Mouse (Mus musculus): ENCODE measurements around the gene Srbd1. TPM values are rescaled to one million over a fixed set of nuclear protein-coding genes. Genes with fewer than 3 reads are reported as not detected.

The Srbd1 gene
- polyA plus RNA-seq, 1 experiment from 2014 or later: 18.4 TPM

DNA sequence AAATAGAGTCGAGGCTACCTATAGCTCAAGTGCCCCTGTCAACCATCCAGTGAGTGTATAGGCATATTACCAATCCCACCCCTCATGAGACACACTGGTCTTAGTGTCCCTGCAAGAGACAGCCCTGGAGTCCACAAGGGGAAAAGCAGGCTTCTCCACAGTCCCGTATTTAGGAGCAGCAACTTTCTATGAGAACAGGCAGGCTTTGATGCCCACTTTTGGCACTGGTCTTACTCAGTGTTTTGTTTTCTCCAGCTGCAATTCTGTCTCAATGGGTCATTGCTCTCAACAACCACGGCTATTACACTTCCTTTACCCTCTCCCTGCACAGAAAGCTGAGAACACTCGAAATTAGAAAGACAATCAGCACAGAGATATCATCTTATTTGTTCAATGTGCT is 157.4 kb downstream of the Srbd1 start:
- WGBS: 56% methylated on average over 4 of the region's 4 CpGs
- Histone ChIP-seq H3K36me3 (ENCODE audit: control insufficient read depth, insufficient read depth, low read length) (no peaks in the 10 kb centered on the region), H3K27ac (ENCODE audit: low read length) (no peak overlapping the region), H3K4me3 (ENCODE audit: low read length) (no peak overlapping the region), H3K27me3 (ENCODE audit: control insufficient read depth, insufficient read depth, low read depth, low read length) (no peaks in the 10 kb centered on the region), H3K9ac (ENCODE audit: low read length) (no peak overlapping the region), H3K9me3 (ENCODE audit: control insufficient read depth, low read length) (no peaks in the 10 kb centered on the region), H3K4me2 (ENCODE audit: low read depth, low read length) (no peak overlapping the region), H3K4me1 (replicated peaks; ENCODE audit: control insufficient read depth, insufficient read depth, low read length) (peaks cover 2% of the 10 kb centered on the region; the same call in 1 of the 2 replicates)
- ATAC-seq (ENCODE audit: low read depth): no peak

DNA sequence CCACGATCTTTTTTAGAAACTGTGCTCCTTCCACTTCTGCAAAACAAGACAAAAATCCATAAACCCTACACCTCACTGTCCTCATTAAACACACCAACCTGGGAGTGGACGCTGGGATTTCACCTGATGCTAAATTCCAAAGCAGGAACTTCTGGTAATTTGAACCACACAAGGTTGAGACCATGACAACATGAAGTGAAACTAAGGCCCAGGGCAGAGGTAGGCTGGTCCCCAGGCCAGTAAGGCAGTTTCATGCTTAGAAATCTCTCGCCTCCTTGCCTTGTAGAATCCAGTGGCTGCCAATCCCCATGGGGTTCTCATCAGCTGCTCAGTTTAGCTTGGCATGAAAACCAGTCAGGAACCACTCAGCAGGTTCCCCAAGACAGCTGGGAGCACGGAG is 158.4 kb downstream of the Srbd1 start:
- no peak overlapping the region for H3K27ac ChIP-seq (ENCODE audit: low read length)

GRCm38 (mm10) chr17:85986181-85986580 is 158.8 kb downstream of the Srbd1 start:
- WGBS: 73% methylated on average over 2 of the region's 2 CpGs
- no peak overlapping the region for H3K9ac ChIP-seq (ENCODE audit: low read length)
- peaks cover 2% of the 10 kb centered on the region; the same call in 1 of the 2 replicates for H3K4me1 ChIP-seq (replicated peaks; ENCODE audit: control insufficient read depth, insufficient read depth, low read length)
- no peaks in the 10 kb centered on the region for H3K36me3 ChIP-seq (ENCODE audit: control insufficient read depth, insufficient read depth, low read length)
- H3K27ac ChIP-seq (ENCODE audit: low read length): no peak overlapping the region
- H3K4me2 ChIP-seq (ENCODE audit: low read depth, low read length): no peak overlapping the region
- H3K27me3 ChIP-seq (ENCODE audit: control insufficient read depth, insufficient read depth, low read depth, low read length): no peaks in the 10 kb centered on the region
- H3K4me3 ChIP-seq (ENCODE audit: low read length): no peak overlapping the region
- no peaks in the 10 kb centered on the region for H3K9me3 ChIP-seq (ENCODE audit: control insufficient read depth, low read length)
- ATAC-seq (ENCODE audit: low read depth): no peak

More for the DNA sequence above, 158.4 kb downstream of the Srbd1 start:
- Histone ChIP-seq H3K4me3 (ENCODE audit: low read length) (no peak overlapping the region), H3K9ac (ENCODE audit: low read length) (no peak overlapping the region), H3K27me3 (ENCODE audit: control insufficient read depth, insufficient read depth, low read depth, low read length) (no peaks in the 10 kb centered on the region), H3K9me3 (ENCODE audit: control insufficient read depth, low read length) (no peaks in the 10 kb centered on the region), H3K36me3 (ENCODE audit: control insufficient read depth, insufficient read depth, low read length) (no peaks in the 10 kb centered on the region), H3K4me2 (ENCODE audit: low read depth, low read length) (no peak overlapping the region), H3K4me1 (replicated peaks; ENCODE audit: control insufficient read depth, insufficient read depth, low read length) (peaks cover 2% of the 10 kb centered on the region; the same call in 1 of the 2 replicates)
- no peak for ATAC-seq (ENCODE audit: low read depth)
- 64% methylated on average over 4 of the region's 4 CpGs for WGBS

GRCm38 (mm10) chr17:85985131-85985530 is 159.8 kb downstream of the Srbd1 start:
- Histone ChIP-seq H3K36me3 (ENCODE audit: control insufficient read depth, insufficient read depth, low read length) (no peaks in the 10 kb centered on the region), H3K9ac (ENCODE audit: low read length) (no peak overlapping the region), H3K4me1 (replicated peaks; ENCODE audit: control insufficient read depth, insufficient read depth, low read length) (peaks cover 2% of the 10 kb centered on the region; the same call in 1 of the 2 replicates), H3K27ac (ENCODE audit: low read length) (no peak overlapping the region), H3K9me3 (ENCODE audit: control insufficient read depth, low read length) (no peaks in the 10 kb centered on the region), H3K27me3 (ENCODE audit: control insufficient read depth, insufficient read depth, low read depth, low read length) (no peaks in the 10 kb centered on the region), H3K4me3 (ENCODE audit: low read length) (no peak overlapping the region), H3K4me2 (ENCODE audit: low read depth, low read length) (no peak overlapping the region)
- 58% methylated on average over 11 of the region's 11 CpGs for WGBS
- no peak for ATAC-seq (ENCODE audit: low read depth)

GRCm38 (mm10) chr17:85982271-85982670 is 162.7 kb downstream of the Srbd1 start:
- Histone ChIP-seq H3K36me3 (ENCODE audit: control insufficient read depth, insufficient read depth, low read length) (no peaks in the 10 kb centered on the region), H3K4me2 (ENCODE audit: low read depth, low read length) (no peak overlapping the region), H3K4me3 (ENCODE audit: low read length) (no peak overlapping the region), H3K9me3 (ENCODE audit: control insufficient read depth, low read length) (no peaks in the 10 kb centered on the region), H3K9ac (ENCODE audit: low read length) (no peak overlapping the region), H3K4me1 (replicated peaks; ENCODE audit: control insufficient read depth, insufficient read depth, low read length) (no peaks in the 10 kb centered on the region), H3K27me3 (ENCODE audit: control insufficient read depth, insufficient read depth, low read depth, low read length) (no peaks in the 10 kb centered on the region), H3K27ac (ENCODE audit: low read length) (no peak overlapping the region)
- 90% methylated on average over 4 of the region's 4 CpGs for WGBS
- ATAC-seq (ENCODE audit: low read depth): no peak

GRCm38 (mm10) chr17:85981869-85982268 is 163.1 kb downstream of the Srbd1 start:
- no peak for ATAC-seq (ENCODE audit: low read depth)
- WGBS: 83% methylated on average over 3 of the region's 3 CpGs

DNA sequence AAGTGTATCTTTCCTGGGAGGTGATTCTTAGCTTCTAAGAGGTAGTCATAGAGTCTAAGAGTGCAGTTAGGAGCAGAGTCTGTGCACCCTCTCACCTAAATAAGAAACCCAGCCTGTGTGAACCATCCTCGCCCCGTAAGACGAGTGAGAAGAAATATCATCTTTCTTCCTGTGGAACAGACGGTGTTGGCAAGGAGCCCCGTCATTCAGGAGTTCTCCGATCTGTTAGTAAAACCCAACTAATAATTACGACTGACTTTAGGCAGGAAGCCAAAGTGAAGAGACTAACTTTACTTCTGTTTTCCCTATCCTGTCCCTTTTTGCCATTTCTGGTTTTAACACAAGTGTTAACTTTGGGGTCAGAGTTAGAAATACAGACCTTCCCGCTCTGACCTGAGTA is 166.1 kb downstream of the Srbd1 start:
- Histone ChIP-seq H3K4me3 (ENCODE audit: low read length) (no peak overlapping the region), H3K4me1 (replicated peaks; ENCODE audit: control insufficient read depth, insufficient read depth, low read length) (no peaks in the 10 kb centered on the region), H3K27me3 (ENCODE audit: control insufficient read depth, insufficient read depth, low read depth, low read length) (no peaks in the 10 kb centered on the region), H3K27ac (ENCODE audit: low read length) (no peak overlapping the region), H3K9ac (ENCODE audit: low read length) (no peak overlapping the region), H3K36me3 (ENCODE audit: control insufficient read depth, insufficient read depth, low read length) (no peaks in the 10 kb centered on the region), H3K4me2 (ENCODE audit: low read depth, low read length) (no peak overlapping the region), H3K9me3 (ENCODE audit: control insufficient read depth, low read length) (no peaks in the 10 kb centered on the region)
- no peak for ATAC-seq (ENCODE audit: low read depth)
- 45% methylated on average over 8 of the region's 8 CpGs for WGBS

More at GRCm38 (mm10) chr17:85981869-85982268, 163.1 kb downstream of the Srbd1 start:
- Histone ChIP-seq H3K4me3 (ENCODE audit: low read length) (no peak overlapping the region), H3K27me3 (ENCODE audit: control insufficient read depth, insufficient read depth, low read depth, low read length) (no peaks in the 10 kb centered on the region), H3K36me3 (ENCODE audit: control insufficient read depth, insufficient read depth, low read length) (no peaks in the 10 kb centered on the region), H3K4me1 (replicated peaks; ENCODE audit: control insufficient read depth, insufficient read depth, low read length) (no peaks in the 10 kb centered on the region), H3K4me2 (ENCODE audit: low read depth, low read length) (no peak overlapping the region), H3K27ac (ENCODE audit: low read length) (no peak overlapping the region), H3K9ac (ENCODE audit: low read length) (no peak overlapping the region), H3K9me3 (ENCODE audit: control insufficient read depth, low read length) (no peaks in the 10 kb centered on the region)

GRCm38 (mm10) chr17:85975077-85975476 is 169.9 kb downstream of the Srbd1 start:
- H3K4me1 ChIP-seq (replicated peaks; ENCODE audit: control insufficient read depth, insufficient read depth, low read length): no peaks in the 10 kb centered on the region
- H3K9me3 ChIP-seq (ENCODE audit: control insufficient read depth, low read length): no peaks in the 10 kb centered on the region
- H3K27ac ChIP-seq (ENCODE audit: low read length): no peak overlapping the region
- H3K36me3 ChIP-seq (ENCODE audit: control insufficient read depth, insufficient read depth, low read length): no peaks in the 10 kb centered on the region
- H3K4me2 ChIP-seq (ENCODE audit: low read depth, low read length): no peak overlapping the region
- H3K9ac ChIP-seq (ENCODE audit: low read length): no peak overlapping the region
- no peak for ATAC-seq (ENCODE audit: low read depth)
- no peaks in the 10 kb centered on the region for H3K27me3 ChIP-seq (ENCODE audit: control insufficient read depth, insufficient read depth, low read depth, low read length)
- H3K4me3 ChIP-seq (ENCODE audit: low read length): no peak overlapping the region
- WGBS: 39% methylated on average over 5 of the region's 5 CpGs

DNA sequence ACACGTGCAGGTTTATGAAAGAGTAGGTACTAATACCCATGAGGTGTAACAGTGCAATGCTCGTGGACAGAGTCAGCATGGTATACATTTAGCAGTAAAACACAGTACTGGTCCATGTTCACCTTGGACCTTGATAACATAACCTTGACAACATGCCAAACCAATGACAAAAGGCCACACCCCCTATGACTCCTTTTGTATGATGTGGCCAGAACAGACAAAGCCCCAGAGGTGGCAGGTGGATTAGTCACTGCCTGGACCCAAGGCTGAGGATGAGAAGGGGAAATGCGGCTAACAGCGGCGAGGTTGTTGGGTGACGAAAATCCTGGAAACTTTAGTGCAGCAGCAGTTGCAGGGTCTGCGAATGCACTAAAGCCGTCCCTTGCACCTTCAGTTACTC is 170.4 kb downstream of the Srbd1 start:
- Histone ChIP-seq H3K27me3 (ENCODE audit: control insufficient read depth, insufficient read depth, low read depth, low read length) (no peaks in the 10 kb centered on the region), H3K27ac (ENCODE audit: low read length) (no peak overlapping the region), H3K4me1 (replicated peaks; ENCODE audit: control insufficient read depth, insufficient read depth, low read length) (no peaks in the 10 kb centered on the region), H3K9ac (ENCODE audit: low read length) (no peak overlapping the region), H3K36me3 (ENCODE audit: control insufficient read depth, insufficient read depth, low read length) (no peaks in the 10 kb centered on the region), H3K4me2 (ENCODE audit: low read depth, low read length) (no peak overlapping the region), H3K4me3 (ENCODE audit: low read length) (no peak overlapping the region), H3K9me3 (ENCODE audit: control insufficient read depth, low read length) (no peaks in the 10 kb centered on the region)
- 81% methylated on average over 8 of the region's 8 CpGs for WGBS
- no peak for ATAC-seq (ENCODE audit: low read depth)

DNA sequence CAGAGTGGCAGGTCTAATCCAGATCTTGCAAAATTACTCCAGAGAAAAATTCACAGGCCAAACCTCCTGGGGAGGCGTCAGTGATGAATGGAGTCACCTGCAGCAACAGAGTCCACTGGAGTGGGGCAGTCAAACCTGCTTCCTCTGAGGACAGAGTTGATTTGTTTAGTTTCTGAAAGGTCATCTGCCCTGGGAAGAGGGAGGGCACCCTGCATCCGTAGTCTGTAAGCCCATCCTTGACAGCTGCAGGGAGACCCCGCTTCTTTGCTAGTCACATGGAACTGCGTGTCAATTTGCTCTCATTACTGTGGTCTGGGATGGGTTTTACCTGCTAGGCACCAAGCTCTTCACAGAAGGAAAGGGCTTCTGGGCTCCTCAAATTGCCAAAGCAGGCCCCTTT is 173.9 kb downstream of the Srbd1 start:
- no peaks in the 10 kb centered on the region for H3K27me3 ChIP-seq (ENCODE audit: control insufficient read depth, insufficient read depth, low read depth, low read length)
- no peak for ATAC-seq (ENCODE audit: low read depth)
- H3K27ac ChIP-seq (ENCODE audit: low read length): no peak overlapping the region
- H3K9me3 ChIP-seq (ENCODE audit: control insufficient read depth, low read length): no peaks in the 10 kb centered on the region
- no peak overlapping the region for H3K4me2 ChIP-seq (ENCODE audit: low read depth, low read length)
- H3K4me1 ChIP-seq (replicated peaks; ENCODE audit: control insufficient read depth, insufficient read depth, low read length): no peaks in the 10 kb centered on the region
- no peak overlapping the region for H3K4me3 ChIP-seq (ENCODE audit: low read length)
- H3K9ac ChIP-seq (ENCODE audit: low read length): no peak overlapping the region
- WGBS: 27% methylated on average over 4 of the region's 4 CpGs
- H3K36me3 ChIP-seq (ENCODE audit: control insufficient read depth, insufficient read depth, low read length): no peaks in the 10 kb centered on the region

Measured in lung, embryonic 16.5 days (tissue).